Comparison of ENCODE assay signal across 20 mouse cellular contexts in the genomic region with DNA sequence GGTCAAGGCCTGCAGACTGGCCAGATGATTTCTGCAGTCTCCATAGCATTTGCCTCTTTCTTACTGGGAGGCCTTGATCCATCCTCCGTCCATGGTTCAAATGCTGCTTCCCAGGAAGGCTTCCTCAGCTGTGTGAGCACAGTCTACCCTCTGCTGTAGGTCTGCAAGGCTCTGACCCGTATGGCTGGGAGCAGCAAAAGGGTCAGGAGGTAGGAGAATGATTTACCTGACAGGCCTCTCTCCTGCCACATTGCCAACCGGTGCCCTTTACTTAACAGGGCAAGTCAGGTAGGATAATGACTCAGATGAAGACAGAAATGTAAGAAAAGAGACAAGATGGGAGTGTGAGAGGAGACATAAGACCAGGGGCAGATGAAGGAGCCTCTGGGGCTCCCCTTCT.
"Had no signal": no experiment of that assay in that cellular context is flagged by ENCODE, and none has a peak within 500 bp of the region (broad histone marks: within the 10 kb centered on the region; RNA-seq: fewer than 3 reads in every experiment).

No protein-coding gene starts in this region.

- H3K36me3 ChIP-seq: limb, embryonic 12.5 days; limb, embryonic 15.5 days; lung, embryonic 15.5 days; neural tube, embryonic 12.5 days; neural tube, embryonic 15.5 days; stomach, embryonic 15.5 days had no signal

- H3K27ac ChIP-seq: hindbrain, postnatal 0 days; limb, embryonic 12.5 days; limb, embryonic 15.5 days; liver, embryonic 14.5 days; lung, embryonic 15.5 days; neural tube, embryonic 12.5 days; neural tube, embryonic 15.5 days; stomach, embryonic 15.5 days had no signal

- ATAC-seq: hindbrain, postnatal 0 days; inflammation-experienced regulatory T-cells, adult 6 months; intestine, postnatal 0 days; liver, postnatal 0 days had no signal

- H3K9me3 ChIP-seq: limb, embryonic 12.5 days; limb, embryonic 15.5 days; lung, embryonic 15.5 days; neural tube, embryonic 12.5 days; neural tube, embryonic 15.5 days; stomach, embryonic 15.5 days had no signal

- H3K4me2 ChIP-seq: limb, embryonic 12.5 days; limb, embryonic 15.5 days; liver, embryonic 11.5 days; lung, embryonic 15.5 days; midbrain, embryonic 11.5 days; neural tube, embryonic 12.5 days; neural tube, embryonic 15.5 days; stomach, embryonic 15.5 days had no signal

- H3K9ac ChIP-seq: limb, embryonic 12.5 days; limb, embryonic 15.5 days; liver, embryonic 14.5 days; liver, postnatal 0 days; lung, embryonic 15.5 days; neural tube, embryonic 12.5 days; neural tube, embryonic 15.5 days; stomach, embryonic 15.5 days had no signal

- H3K27me3 ChIP-seq: limb, embryonic 12.5 days; limb, embryonic 15.5 days; lung, embryonic 15.5 days; neural tube, embryonic 12.5 days; neural tube, embryonic 15.5 days; stomach, embryonic 15.5 days had no signal

- DNase-seq: left cerebral cortex, postnatal 4 days; liver, postnatal 0 days; lung, postnatal 10 days; lung, postnatal 4 days; midbrain, embryonic 14.5 days; right cerebral cortex, postnatal 25 days; spleen, adult 18-20 months; thymus, postnatal 25 days had no signal

- H3K4me3 ChIP-seq: limb, embryonic 12.5 days; limb, embryonic 15.5 days; lung, embryonic 15.5 days; neural tube, embryonic 12.5 days; neural tube, embryonic 15.5 days; stomach, embryonic 15.5 days had no signal
